23 mouse cellular contexts compared by ENCODE assay signal in the genomic region with DNA sequence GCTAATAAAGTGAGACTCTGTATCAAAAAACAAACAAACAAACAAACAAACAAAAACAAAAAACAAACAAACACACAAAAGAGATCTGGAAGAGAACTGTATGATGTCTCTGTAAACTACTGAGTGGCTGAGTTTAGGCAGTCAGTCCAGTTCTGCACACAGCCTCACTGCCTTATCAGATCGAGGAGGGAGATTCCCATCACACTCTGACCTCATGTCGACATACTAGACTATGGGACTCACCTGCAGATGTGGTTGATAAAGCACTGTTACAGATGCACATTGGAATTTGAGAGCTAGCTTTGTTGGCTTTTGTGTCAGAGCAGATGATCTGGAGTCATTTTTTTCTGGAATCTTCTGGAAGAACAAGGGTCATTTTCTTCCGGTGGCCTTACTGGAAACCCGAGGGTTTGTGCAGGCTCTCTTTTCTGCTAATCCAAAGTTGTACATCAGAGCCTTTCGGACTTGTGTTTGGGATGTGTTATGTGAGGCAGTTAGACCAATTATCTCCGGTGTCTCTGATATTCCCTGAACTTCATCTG.
A peak's percentile ranks its signal among the peaks of the same experiment; 100 is the strongest.
DNase-seq lines count a peak whose midpoint lies in the region; ATAC-seq and TF ChIP-seq lines count a peak whose summit lies in the region.
"Had no signal": no experiment of that assay in that cellular context is flagged by ENCODE, and none has a peak within 500 bp of the region (broad histone marks: within the 10 kb centered on the region; RNA-seq: fewer than 3 reads in every experiment).

No protein-coding gene starts in this region.

- no peak overlapping the region for H3K4me2 ChIP-seq in liver, embryonic 13.5 days
- H3K4me2 ChIP-seq in liver, postnatal 0 days (ENCODE audit: low read depth, low read length) = no peak overlapping the region
- H3K4me2 ChIP-seq in liver, embryonic 11.5 days = no peak overlapping the region
- H3K4me2 ChIP-seq in forebrain, embryonic 13.5 days = no peak overlapping the region
- H3K4me2 ChIP-seq: embryonic facial prominence, embryonic 13.5 days; embryonic facial prominence, embryonic 15.5 days; forebrain, embryonic 12.5 days; forebrain, embryonic 15.5 days had no signal

- no peak overlapping the region for H3K9ac ChIP-seq in liver, embryonic 13.5 days
- no peak overlapping the region for H3K9ac ChIP-seq in liver, postnatal 0 days (replicated peaks)
- no peak overlapping the region for H3K9ac ChIP-seq in liver, embryonic 11.5 days (ENCODE audit: low read depth, low read length)
- no peak overlapping the region for H3K9ac ChIP-seq in forebrain, embryonic 13.5 days
- H3K9ac ChIP-seq: embryonic facial prominence, embryonic 13.5 days; embryonic facial prominence, embryonic 15.5 days; forebrain, embryonic 12.5 days; forebrain, embryonic 15.5 days had no signal

- TF ChIP-seq EP300 in liver, postnatal 0 days (IDR thresholded peaks at IDR 0.05; ENCODE audit: low read depth) = no peak

- 63% methylated on average over 6 of the region's 6 CpGs for WGBS in liver, embryonic 13.5 days (ENCODE audit: insufficient replicate concordance)
- 68% methylated on average over 6 of the region's 6 CpGs for WGBS in liver, postnatal 0 days (ENCODE audit: insufficient replicate concordance)
- 67% methylated on average over 6 of the region's 6 CpGs for WGBS in liver, embryonic 11.5 days
- 90% methylated on average over 6 of the region's 6 CpGs for WGBS in forebrain, embryonic 13.5 days

- H3K9me3 ChIP-seq in liver, embryonic 13.5 days (replicated peaks) = no peaks in the 10 kb centered on the region
- H3K9me3 ChIP-seq in liver, postnatal 0 days (ENCODE audit: low read length) = no peaks in the 10 kb centered on the region
- no peaks in the 10 kb centered on the region for H3K9me3 ChIP-seq in liver, embryonic 11.5 days (ENCODE audit: control insufficient read depth, low read length)
- no peaks in the 10 kb centered on the region for H3K9me3 ChIP-seq in forebrain, embryonic 13.5 days (replicated peaks)
- H3K9me3 ChIP-seq: embryonic facial prominence, embryonic 13.5 days; embryonic facial prominence, embryonic 15.5 days; forebrain, embryonic 10.5 days; forebrain, embryonic 12.5 days; forebrain, embryonic 15.5 days had no signal

- H3K36me3 ChIP-seq in liver, embryonic 13.5 days = no peaks in the 10 kb centered on the region
- H3K36me3 ChIP-seq in liver, postnatal 0 days (replicated peaks; ENCODE audit: insufficient read depth, low read length) = no peaks in the 10 kb centered on the region
- no peaks in the 10 kb centered on the region for H3K36me3 ChIP-seq in liver, embryonic 11.5 days (ENCODE audit: control insufficient read depth, insufficient read depth, low read length)
- no peaks in the 10 kb centered on the region for H3K36me3 ChIP-seq in forebrain, embryonic 13.5 days (ENCODE audit: poor library complexity, severe bottlenecking)
- H3K36me3 ChIP-seq: embryonic facial prominence, embryonic 13.5 days; embryonic facial prominence, embryonic 15.5 days; forebrain, embryonic 10.5 days; forebrain, embryonic 12.5 days; forebrain, embryonic 15.5 days had no signal

- no peak for TF ChIP-seq CTCF in liver, postnatal 0 days (IDR thresholded peaks at IDR 0.05; ENCODE audit: low read depth)

- no peak for DNase-seq in liver, embryonic 13.5 days
- DNase-seq in liver = no peak
- DNase-seq in liver, postnatal 0 days = no peak
- no peak for DNase-seq in liver, embryonic 11.5 days (ENCODE audit: low spot score)
- peak; percentile 57 for DNase-seq in urinary bladder, postnatal 14 days (ENCODE audit: low spot score)
- no peak for DNase-seq in urinary bladder, postnatal 10 days (ENCODE audit: low spot score)
- DNase-seq: adrenal gland, adult 2 months; adrenal gland, postnatal 10 days; adrenal gland, postnatal 25 days; cerebellum, adult 11 months; cerebellum, adult 18-20 months; cerebellum, adult 8-10 months; cerebellum, adult 9-11 months; cerebellum, postnatal 14 days; cerebellum, postnatal 36 days; embryo, embryonic 11 days had no signal

- H3K4me3 ChIP-seq in liver, embryonic 13.5 days (replicated peaks) = no peak overlapping the region
- no peak overlapping the region for H3K4me3 ChIP-seq in liver, postnatal 0 days (ENCODE audit: low read depth, low read length)
- no peak overlapping the region for H3K4me3 ChIP-seq in liver, embryonic 11.5 days (ENCODE audit: low read depth, low read length)
- no peak overlapping the region for H3K4me3 ChIP-seq in forebrain, embryonic 13.5 days
- H3K4me3 ChIP-seq: embryonic facial prominence, embryonic 13.5 days; embryonic facial prominence, embryonic 15.5 days; erythroblast, embryonic 14.5 days; forebrain, embryonic 10.5 days; forebrain, embryonic 12.5 days; forebrain, embryonic 15.5 days had no signal

- peak; percentile 54; the same call in 1 of the 2 replicates for ATAC-seq in liver, embryonic 13.5 days (ENCODE audit: low read depth)
- peak; percentile 79 for ATAC-seq in liver, postnatal 0 days
- ATAC-seq in liver, embryonic 11.5 days (replicated peaks; ENCODE audit: low FRiP score) = no peak
- no peak for ATAC-seq in forebrain, embryonic 13.5 days
- ATAC-seq: forebrain, embryonic 15.5 days had no signal

- no peaks in the 10 kb centered on the region for H3K27me3 ChIP-seq in liver, embryonic 13.5 days
- H3K27me3 ChIP-seq in liver, postnatal 0 days (ENCODE audit: insufficient read depth, low read length) = no peaks in the 10 kb centered on the region
- H3K27me3 ChIP-seq in liver, embryonic 11.5 days (replicated peaks; ENCODE audit: control insufficient read depth, insufficient read depth, low read length) = no peaks in the 10 kb centered on the region
- no peaks in the 10 kb centered on the region for H3K27me3 ChIP-seq in forebrain, embryonic 13.5 days
- H3K27me3 ChIP-seq: embryonic facial prominence, embryonic 13.5 days; embryonic facial prominence, embryonic 15.5 days; forebrain, embryonic 12.5 days; forebrain, embryonic 15.5 days had no signal

- H3K4me1 ChIP-seq in liver, embryonic 13.5 days (replicated peaks) = no peaks in the 10 kb centered on the region
- H3K4me1 ChIP-seq in liver, postnatal 0 days (ENCODE audit: insufficient read depth) = no peaks in the 10 kb centered on the region
- no peaks in the 10 kb centered on the region for H3K4me1 ChIP-seq in liver, embryonic 11.5 days (replicated peaks; ENCODE audit: control insufficient read depth, insufficient read depth, low read length)
- H3K4me1 ChIP-seq in forebrain, embryonic 13.5 days = no peaks in the 10 kb centered on the region
- H3K4me1 ChIP-seq: embryonic facial prominence, embryonic 13.5 days; embryonic facial prominence, embryonic 15.5 days; forebrain, embryonic 10.5 days; forebrain, embryonic 12.5 days; forebrain, embryonic 15.5 days had no signal

- no peak overlapping the region for H3K27ac ChIP-seq in liver, embryonic 13.5 days
- no peak overlapping the region for H3K27ac ChIP-seq in liver, postnatal 0 days (ENCODE audit: low read depth)
- H3K27ac ChIP-seq in liver, embryonic 11.5 days (ENCODE audit: low read depth, low read length) = no peak overlapping the region
- H3K27ac ChIP-seq in forebrain, embryonic 13.5 days = no peak overlapping the region
- H3K27ac ChIP-seq: embryonic facial prominence, embryonic 13.5 days; embryonic facial prominence, embryonic 15.5 days; forebrain, embryonic 10.5 days; forebrain, embryonic 12.5 days; forebrain, embryonic 15.5 days had no signal

Comparison
In these comparisons a context has a peak if more than half of its experiments do, and no peak if none do; other contexts are left out.
1. ATAC-seq: peak in liver, embryonic 13.5 days (single experiment) and liver, postnatal 0 days (single experiment); none in liver, embryonic 11.5 days (single experiment) and forebrain, embryonic 13.5 days (single experiment).